Mouse (Mus musculus) forebrain, embryonic 13.5 days (tissue): ENCODE data around the gene Hist2h3b. TPM values are rescaled to one million over a fixed set of nuclear protein-coding genes. Genes with fewer than 3 reads are reported as not detected.
"Not testable (repeated sequence)": the region's sequence is repeated elsewhere in the genome, so short reads cannot be mapped to it uniquely, and the experiment has no call there.

Experiments
- ATAC-seq: fragments of 200-750 bp; cut with Nextera tagmentation; 2 replicates; pipeline ENCODE4 v1.8.0; 2017
- H3K27ac ChIP-seq: fragments of 300-500 bp; sonication (generic); 2 replicates; pipeline ENCODE4 v1.5.1; 2015; ENCODE audit warnings: inconsistent platforms, mild to moderate bottlenecking, moderate library complexity
- H3K27me3 ChIP-seq: fragments of 300-500 bp; sonication (generic); 2 replicates; pipeline ENCODE4 v1.6.1; 2015; ENCODE audit warnings: mild to moderate bottlenecking, inconsistent platforms
- H3K36me3 ChIP-seq: fragments of 300-500 bp; sonication (generic); 2 replicates; pipeline ENCODE4 v1.6.1; 2015; ENCODE audit warnings: mild to moderate bottlenecking, inconsistent platforms; ENCODE audit not compliant: poor library complexity, severe bottlenecking
- H3K4me1 ChIP-seq: fragments of 300-500 bp; sonication (generic); 2 replicates; pipeline ENCODE4 v1.6.1; 2015; ENCODE audit warnings: inconsistent platforms
- H3K4me2 ChIP-seq: fragments of 300-500 bp; sonication (generic); 2 replicates; pipeline ENCODE4 v1.6.1; 2015; ENCODE audit warnings: inconsistent platforms, mild to moderate bottlenecking, moderate library complexity
- H3K4me3 ChIP-seq: fragments of 300-500 bp; sonication (generic); 2 replicates; pipeline ENCODE4 v1.5.1; 2015; ENCODE audit warnings: mild to moderate bottlenecking, inconsistent platforms
- H3K9ac ChIP-seq: fragments of 300-500 bp; sonication (generic); 2 replicates; pipeline ENCODE4 v1.6.1; 2015; ENCODE audit warnings: mild to moderate bottlenecking, inconsistent platforms
- H3K9me3 ChIP-seq: fragments of 300-500 bp; sonication (generic); replicated peaks from 2 replicates; pipeline ENCODE4 v1.6.1; 2016; ENCODE audit warnings: inconsistent platforms
- WGBS: fragments of 180-500 bp; shearing (Covaris S2); methylation state at CpG from one replicate; pipeline ENCODE4 v1.1.7; 2015; 5-methylcytosine and 5-hydroxymethylcytosine counted together
- polyA plus RNA-seq: library from polyadenylated mRNA; unstranded; fragments of >200 nt; fragmentation: Nextera tagmentation; extraction: Ambion mirVana; gene quantifications from 2 replicates; pipeline ENCODE4 v1.2.1, GENCODE M21; 2015

Hist2h3b gene
- polyA plus RNA-seq, 1 experiment from 2014 or later = 122 TPM

GRCm38 (mm10) chr3:96243921-96244572 lies 24.4 kb upstream of the Hist2h3b start:
- WGBS = 81% methylated on average over 7 of the region's 7 CpGs
- ATAC-seq = no peak

GRCm38 (mm10) chr3:96245003-96245886 lies 23.2 kb upstream of the Hist2h3b start, which contains the start of gene Hist2h2aa1:
Gene Hist2h2aa1 (plus strand): TSS chr3:96245497.
- H3K4me3 ChIP-seq = peak within 1 kb of the TSS; percentile 48
- H3K27ac ChIP-seq = peak within 1 kb of the TSS; percentile 96
- ATAC-seq = peak; percentile 91
- peak within 1 kb of the TSS; percentile 70 for H3K4me2 ChIP-seq
- under 1% methylated on average over 27 of the region's 88 CpGs for WGBS
- not testable (repeated sequence) for H3K9me3 ChIP-seq, H3K27me3 ChIP-seq, H3K36me3 ChIP-seq
- peak within 1 kb of the TSS; percentile 79 for H3K9ac ChIP-seq
- peaks cover 46% of the 10 kb centered on the region for H3K4me1 ChIP-seq

More at GRCm38 (mm10) chr3:96243921-96244572, 24.4 kb upstream of the Hist2h3b start:
- H3K9ac ChIP-seq = peak overlapping the region; percentile 79
- H3K4me1 ChIP-seq = peaks cover 41% of the 10 kb centered on the region
- H3K27me3 ChIP-seq = no peaks in the 10 kb centered on the region
- H3K4me3 ChIP-seq = no peak overlapping the region
- no peaks in the 10 kb centered on the region for H3K36me3 ChIP-seq
- peak overlapping the region; percentile 96; the same call in 1 of the 2 replicates for H3K27ac ChIP-seq
- peak overlapping the region; percentile 70 for H3K4me2 ChIP-seq
- H3K9me3 ChIP-seq = no peaks in the 10 kb centered on the region

GRCm38 (mm10) chr3:96246018-96246417 lies 22.4 kb upstream of the Hist2h3b start:
- 0% methylated on average over 10 of the region's 21 CpGs for WGBS
- ATAC-seq, H3K27me3 ChIP-seq, H3K9me3 ChIP-seq, H3K36me3 ChIP-seq: not testable (repeated sequence)
- Histone ChIP-seq H3K4me1 (peaks cover 42% of the 10 kb centered on the region), H3K27ac (peak overlapping the region; percentile 80), H3K4me3 (peak overlapping the region; percentile 38), H3K4me2 (peak overlapping the region; percentile 51), H3K9ac (peak overlapping the region; percentile 60; the same call in 1 of the 2 replicates)

- H3K27me3 ChIP-seq, H3K9me3 ChIP-seq, H3K36me3 ChIP-seq: not testable (repeated sequence)
- peak within 1 kb of the TSS; percentile 73 for H3K9ac ChIP-seq
- peaks cover 39% of the 10 kb centered on the region for H3K4me1 ChIP-seq
- WGBS = 0% methylated on average over 1 of the region's 47 CpGs
- peak within 1 kb of the TSS; percentile 45 for H3K4me3 ChIP-seq
- peak; percentile 90 for ATAC-seq
- H3K27ac ChIP-seq = peak within 1 kb of the TSS; percentile 80
- H3K4me2 ChIP-seq = peak within 1 kb of the TSS; percentile 62
Observed at GRCm38 (mm10) chr3:96246427-96246856, 22.0 kb upstream of the Hist2h3b start, which contains the start of gene Hist2h3c1. Gene Hist2h3c1 (plus strand): TSS chr3:96246685.

- peak overlapping the region; percentile 73 for H3K9ac ChIP-seq
- peak overlapping the region; percentile 62 for H3K4me2 ChIP-seq
- WGBS = 2% methylated on average over 11 of the region's 11 CpGs
- ATAC-seq = no peak
- no peaks in the 10 kb centered on the region for H3K9me3 ChIP-seq
- peaks cover 39% of the 10 kb centered on the region for H3K4me1 ChIP-seq
- peak overlapping the region; percentile 71 for H3K27ac ChIP-seq
- H3K36me3 ChIP-seq = no peaks in the 10 kb centered on the region
- H3K4me3 ChIP-seq = peak overlapping the region; percentile 45
- no peaks in the 10 kb centered on the region for H3K27me3 ChIP-seq
Observed at GRCm38 (mm10) chr3:96247356-96248140, 20.9 kb upstream of the Hist2h3b start.

GRCm38 (mm10) chr3:96248141-96249033 lies 20.1 kb upstream of the Hist2h3b start:
- no peak overlapping the region for H3K27ac ChIP-seq
- H3K4me2 ChIP-seq = peak overlapping the region; percentile 62
- ATAC-seq = no peak
- peak overlapping the region; percentile 45 for H3K4me3 ChIP-seq
- 54% methylated on average over 6 of the region's 6 CpGs for WGBS
- H3K9me3 ChIP-seq = no peaks in the 10 kb centered on the region
- no peaks in the 10 kb centered on the region for H3K36me3 ChIP-seq
- H3K4me1 ChIP-seq = peaks cover 39% of the 10 kb centered on the region
- peak overlapping the region; percentile 73 for H3K9ac ChIP-seq
- no peaks in the 10 kb centered on the region for H3K27me3 ChIP-seq

GRCm38 (mm10) chr3:96249034-96249345 lies 19.5 kb upstream of the Hist2h3b start:
- Histone ChIP-seq H3K27ac (no peak overlapping the region), H3K4me2 (peak overlapping the region; percentile 62), H3K4me3 (peak overlapping the region; percentile 45; the same call in 1 of the 2 replicates), H3K36me3 (no peaks in the 10 kb centered on the region), H3K9ac (0 out of 2 replicates have a peak overlapping the region, but pooled peaks have one; percentile 73), H3K4me1 (peaks cover 34% of the 10 kb centered on the region), H3K9me3 (no peaks in the 10 kb centered on the region), H3K27me3 (no peaks in the 10 kb centered on the region)
- ATAC-seq = no peak
- whole genome bisulfite sequencing = 49% methylated on average over 4 of the region's 4 CpGs

GRCm38 (mm10) chr3:96250890-96251289 lies 17.6 kb upstream of the Hist2h3b start:
- H3K9ac ChIP-seq = no peak overlapping the region
- no peak overlapping the region for H3K4me2 ChIP-seq
- H3K4me1 ChIP-seq = peaks cover 25% of the 10 kb centered on the region
- no peaks in the 10 kb centered on the region for H3K9me3 ChIP-seq
- ATAC-seq = no peak
- H3K27ac ChIP-seq = no peak overlapping the region
- H3K36me3 ChIP-seq = no peaks in the 10 kb centered on the region
- H3K27me3 ChIP-seq = no peaks in the 10 kb centered on the region
- no peak overlapping the region for H3K4me3 ChIP-seq
- 74% methylated on average over 3 of the region's 3 CpGs for WGBS

GRCm38 (mm10) chr3:96251787-96252186 lies 16.7 kb upstream of the Hist2h3b start:
- WGBS = 93% methylated on average over 3 of the region's 3 CpGs
- Histone ChIP-seq H3K27me3 (no peaks in the 10 kb centered on the region), H3K4me2 (no peak overlapping the region)

GRCm38 (mm10) chr3:96254683-96255355 lies 13.6 kb upstream of the Hist2h3b start:
- Histone ChIP-seq H3K4me3 (no peak overlapping the region), H3K4me2 (no peak overlapping the region), H3K4me1 (no peaks in the 10 kb centered on the region), H3K27me3 (no peaks in the 10 kb centered on the region), H3K9ac (no peak overlapping the region), H3K9me3 (no peaks in the 10 kb centered on the region), H3K36me3 (no peaks in the 10 kb centered on the region), H3K27ac (no peak overlapping the region)
- no peak for ATAC-seq
- WGBS = 69% methylated on average over 10 of the region's 10 CpGs

More at GRCm38 (mm10) chr3:96251787-96252186, 16.7 kb upstream of the Hist2h3b start:
- Histone ChIP-seq H3K27ac (no peak overlapping the region), H3K9me3 (no peaks in the 10 kb centered on the region), H3K4me1 (peaks cover 25% of the 10 kb centered on the region), H3K4me3 (no peak overlapping the region), H3K36me3 (no peaks in the 10 kb centered on the region), H3K9ac (no peak overlapping the region)
- no peak for ATAC-seq
